Mouse (Mus musculus): ENCODE measurements at regions not wholly inside any gene's neighbourhood (a gene's known extent, or its start where the extent isn't known, plus 50 kb on each side); places are given as distances from the start of the nearest gene placed in this dataset.
"Not testable (repeated sequence)": the region's sequence is repeated elsewhere in the genome, so short reads cannot be mapped to it uniquely, and the experiment has no call there.

- ATAC-seq = no peak
Measured at GRCm38 (mm10) chr9:41429711-41430390, 268.4 kb upstream of the Ubash3b start.

DNA sequence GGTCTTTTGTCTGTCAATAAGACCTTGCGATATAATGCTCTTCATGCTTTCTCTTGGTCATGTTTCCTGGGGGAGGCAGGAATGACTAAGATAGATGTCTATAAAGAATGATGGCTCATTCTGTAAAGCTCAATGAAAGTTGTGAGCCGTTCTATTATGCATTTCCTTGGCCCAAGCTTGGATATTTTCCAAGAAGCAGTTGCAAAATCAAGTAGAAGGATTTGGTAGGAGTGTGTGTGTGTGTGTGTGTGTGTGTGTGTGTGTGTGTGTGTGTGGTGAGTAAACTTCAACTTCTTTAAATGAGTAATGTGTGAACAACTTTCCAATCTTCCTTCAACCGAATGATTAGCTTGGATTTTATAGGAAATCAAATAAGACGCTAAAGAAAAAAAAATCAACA is 267.7 kb upstream of the Ubash3b start:
- no peak for ATAC-seq

DNA sequence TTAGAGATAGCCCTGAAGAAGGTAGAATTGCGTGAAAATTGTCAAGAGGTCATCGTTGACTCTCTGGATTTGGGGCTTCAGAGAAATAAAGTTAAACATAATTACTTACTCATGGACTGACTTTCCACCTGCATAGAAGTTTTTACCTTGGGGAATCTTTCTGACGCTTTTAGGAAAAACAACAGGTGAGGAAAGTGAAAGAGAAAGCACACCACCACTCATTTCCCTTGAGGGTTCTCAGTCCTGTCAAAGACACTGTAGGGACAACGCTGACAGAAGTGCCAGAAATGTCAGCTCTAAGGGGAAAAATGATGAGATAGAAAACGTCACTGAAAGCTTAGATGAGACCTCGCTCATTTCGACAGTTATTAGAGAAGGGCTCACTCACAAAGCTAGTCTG is 265.2 kb upstream of the Ubash3b start:
- ATAC-seq = no peak

- ATAC-seq = no peak
Measured at GRCm38 (mm10) chr9:41425225-41425624, 263.7 kb upstream of the Ubash3b start.

- ATAC-seq = no peak
Measured at GRCm38 (mm10) chr9:41413791-41414190, 252.3 kb upstream of the Ubash3b start.

- not testable (repeated sequence) for ATAC-seq
Measured at GRCm38 (mm10) chr9:41413091-41413490, 251.6 kb upstream of the Ubash3b start.

- no peak for ATAC-seq
Measured at GRCm38 (mm10) chr9:41412174-41412757, 250.8 kb upstream of the Ubash3b start.

DNA sequence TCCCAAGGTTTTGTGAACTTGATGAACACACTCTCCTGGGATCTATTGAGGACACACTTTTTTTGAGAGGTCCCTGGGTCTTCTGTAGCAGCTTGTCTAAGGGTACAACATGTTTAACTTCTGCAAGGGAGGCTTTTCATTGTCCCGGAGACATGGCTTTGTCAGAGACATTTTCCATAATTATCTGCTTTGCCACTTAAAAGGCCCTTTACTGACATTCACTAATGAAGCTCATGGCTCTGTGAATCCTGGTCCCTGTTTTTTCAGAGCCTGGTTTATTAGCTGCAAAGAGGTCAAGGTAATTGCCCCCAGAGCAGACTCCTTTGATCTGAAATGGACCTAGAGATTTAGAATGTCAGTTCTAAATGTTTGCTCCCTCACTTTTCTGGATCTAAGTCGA is 246.8 kb upstream of the Ubash3b start:
- ATAC-seq = no peak

DNA sequence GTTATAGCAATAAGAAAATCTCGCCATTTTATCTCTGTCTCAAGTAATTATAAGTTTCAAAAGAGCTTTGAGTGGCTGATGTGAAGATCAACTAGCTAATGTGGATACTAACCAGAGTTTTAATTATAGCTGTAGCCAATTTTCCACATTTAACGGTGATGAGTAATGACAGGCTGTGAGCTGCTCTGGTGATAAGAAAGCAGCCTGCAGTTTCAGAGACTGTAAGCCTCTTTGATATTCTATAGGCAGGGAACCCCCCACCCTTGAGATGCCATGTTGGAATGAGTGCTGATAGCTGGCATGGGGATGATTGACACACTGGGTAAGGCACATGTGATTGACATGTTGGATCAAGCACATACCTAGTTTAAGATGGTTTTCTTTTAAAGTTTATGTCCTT is 245.6 kb upstream of the Ubash3b start:
- no peak for ATAC-seq

- no peak for ATAC-seq
Measured at GRCm38 (mm10) chr9:41402942-41403341, 241.4 kb upstream of the Ubash3b start.

DNA sequence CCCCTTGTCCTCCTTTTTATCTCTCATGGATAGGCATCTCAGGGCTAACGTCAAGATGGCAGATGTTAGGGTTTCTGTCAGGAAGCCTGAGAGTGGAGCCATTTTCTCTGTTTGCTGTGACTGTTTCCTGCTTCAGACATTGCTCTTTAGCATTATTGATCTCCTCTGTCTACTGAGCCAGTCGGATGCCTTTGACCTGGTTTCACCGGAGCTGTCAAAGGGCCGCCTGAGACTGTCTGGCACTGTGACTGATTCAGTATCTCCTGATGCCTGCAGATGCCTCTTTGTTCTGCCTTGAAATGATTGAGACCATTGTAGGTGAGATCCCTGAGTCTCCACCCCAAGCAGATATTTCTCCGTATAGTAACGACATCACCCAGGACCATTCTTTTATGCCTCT is 239.5 kb upstream of the Ubash3b start:
- ATAC-seq = no peak

- no peak for ATAC-seq
Measured at GRCm38 (mm10) chr9:41395471-41395870, 234.0 kb upstream of the Ubash3b start.

DNA sequence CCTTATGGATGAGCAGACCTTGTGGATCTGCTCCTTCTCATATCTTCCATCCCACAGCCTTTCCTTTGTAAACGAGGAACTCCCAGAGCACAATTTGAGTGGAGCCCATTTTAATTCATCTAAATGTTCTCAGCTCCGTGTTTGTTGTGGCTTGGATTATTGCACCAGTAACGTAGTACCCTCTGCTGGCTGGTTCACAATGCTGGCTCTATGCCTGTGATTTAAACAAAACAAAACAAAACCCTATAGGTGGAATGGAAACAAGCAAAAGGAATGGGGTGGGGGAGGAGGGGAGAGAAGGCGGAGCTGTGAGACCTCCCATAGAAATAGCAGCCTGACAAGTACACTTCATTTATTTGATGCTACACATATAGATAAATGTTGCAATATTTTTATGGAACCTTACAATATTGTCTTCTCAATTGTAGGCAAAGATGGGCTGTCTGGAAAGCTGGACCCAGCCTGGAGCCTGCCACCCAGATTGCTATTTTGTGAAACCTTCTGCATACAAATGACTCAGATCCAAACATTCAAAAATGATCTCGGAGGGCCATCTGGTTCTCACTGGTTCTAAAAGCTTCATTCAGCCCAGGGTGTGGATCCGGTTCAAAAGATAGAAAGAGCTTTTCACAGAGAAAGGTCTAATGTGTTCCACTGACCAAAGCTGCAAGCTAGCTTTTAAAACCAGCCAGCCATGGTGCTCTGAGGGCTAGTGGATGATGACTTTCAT is 230.3 kb upstream of the Ubash3b start:
- no peak for ATAC-seq

DNA sequence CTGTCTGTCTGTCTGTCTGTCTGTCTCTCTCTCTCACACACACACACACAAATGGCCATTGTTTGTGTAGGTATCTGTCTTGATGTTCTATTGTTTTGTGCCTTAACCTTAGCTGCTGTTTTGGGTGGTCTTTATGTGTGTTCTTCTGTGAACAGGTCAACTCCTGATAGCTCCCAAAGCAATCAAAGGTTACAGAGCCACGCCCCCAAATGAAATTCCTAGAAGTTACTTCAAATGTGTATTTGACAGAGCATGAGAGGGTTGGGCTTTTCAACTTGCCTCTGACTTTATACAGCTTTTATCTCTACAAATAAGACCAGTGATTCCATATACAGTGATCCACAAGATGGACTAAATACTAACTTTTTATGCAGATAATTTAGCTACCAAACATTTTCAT is 217.8 kb upstream of the Ubash3b start:
- no peak for ATAC-seq

GRCm38 (mm10) chr9:41378627-41379231 is 217.2 kb upstream of the Ubash3b start:
- ATAC-seq = no peak

- ATAC-seq = no peak
Measured at GRCm38 (mm10) chr9:41377701-41378626, 216.5 kb upstream of the Ubash3b start.

DNA sequence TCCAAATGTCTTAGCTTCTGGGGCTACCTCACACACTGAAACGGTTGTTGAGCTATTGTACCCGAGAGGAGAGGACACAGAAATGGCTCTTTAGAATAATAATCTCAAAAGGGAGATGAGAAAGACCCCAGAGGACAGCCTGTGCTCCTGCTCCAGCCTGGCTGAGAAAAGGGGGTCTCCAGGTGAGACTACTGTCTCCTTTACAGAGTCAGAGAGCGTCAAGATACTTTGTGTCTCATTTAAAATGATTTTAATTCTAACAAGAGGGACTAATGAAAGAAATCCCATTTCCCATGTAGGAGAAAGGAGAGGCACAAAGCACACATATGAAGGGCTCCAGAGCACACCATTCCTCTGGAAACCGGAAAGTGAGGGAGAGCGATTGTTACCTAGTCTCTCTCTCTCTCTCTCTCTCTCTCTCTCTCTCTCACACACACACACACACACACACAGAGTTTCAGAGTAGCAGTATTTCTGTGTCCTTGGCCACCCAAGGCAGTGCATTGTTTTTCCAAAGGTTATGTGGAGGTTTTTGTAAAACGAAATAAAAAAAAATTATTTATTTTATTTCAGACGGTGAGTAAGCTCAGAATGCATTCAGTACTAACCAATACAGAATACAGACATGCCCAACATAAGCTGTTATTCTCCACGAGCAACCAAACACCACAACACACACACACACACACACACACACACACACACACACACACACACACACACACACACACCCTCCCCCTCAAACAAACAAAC is 215.6 kb upstream of the Ubash3b start:
- no peak for ATAC-seq

DNA sequence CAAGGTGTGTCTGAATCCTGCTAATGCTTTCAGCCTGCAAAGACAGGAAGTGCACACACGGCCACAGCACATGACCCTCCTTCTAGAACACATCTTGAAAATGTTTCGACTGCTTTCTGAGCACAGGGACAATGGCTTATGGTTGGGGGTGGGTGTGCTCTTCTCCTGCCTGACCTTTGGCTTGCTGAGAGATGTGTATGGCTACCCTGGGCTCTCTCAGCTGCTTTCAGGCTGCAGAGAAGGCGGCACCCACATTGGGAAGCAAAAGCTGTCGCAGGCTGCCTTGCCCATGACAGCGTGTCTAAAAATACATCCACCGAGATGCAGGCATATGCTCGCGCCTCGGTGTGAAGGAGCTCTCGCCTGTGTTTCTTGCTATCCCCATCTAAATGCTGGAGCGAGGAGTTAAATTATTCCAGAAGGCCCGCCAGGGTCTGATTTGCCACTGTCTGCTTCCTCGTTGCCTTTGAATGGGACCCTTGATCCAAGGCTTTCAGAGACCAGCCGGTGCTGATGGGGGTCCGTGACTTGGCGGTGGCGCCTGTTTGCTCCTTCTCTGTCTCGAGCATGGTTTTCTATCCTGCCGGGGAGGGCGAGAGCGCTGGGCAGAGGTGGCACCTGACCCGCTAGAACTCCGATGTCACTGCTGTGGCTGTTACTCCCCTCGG is 214.6 kb upstream of the Ubash3b start:
- no peak for ATAC-seq

DNA sequence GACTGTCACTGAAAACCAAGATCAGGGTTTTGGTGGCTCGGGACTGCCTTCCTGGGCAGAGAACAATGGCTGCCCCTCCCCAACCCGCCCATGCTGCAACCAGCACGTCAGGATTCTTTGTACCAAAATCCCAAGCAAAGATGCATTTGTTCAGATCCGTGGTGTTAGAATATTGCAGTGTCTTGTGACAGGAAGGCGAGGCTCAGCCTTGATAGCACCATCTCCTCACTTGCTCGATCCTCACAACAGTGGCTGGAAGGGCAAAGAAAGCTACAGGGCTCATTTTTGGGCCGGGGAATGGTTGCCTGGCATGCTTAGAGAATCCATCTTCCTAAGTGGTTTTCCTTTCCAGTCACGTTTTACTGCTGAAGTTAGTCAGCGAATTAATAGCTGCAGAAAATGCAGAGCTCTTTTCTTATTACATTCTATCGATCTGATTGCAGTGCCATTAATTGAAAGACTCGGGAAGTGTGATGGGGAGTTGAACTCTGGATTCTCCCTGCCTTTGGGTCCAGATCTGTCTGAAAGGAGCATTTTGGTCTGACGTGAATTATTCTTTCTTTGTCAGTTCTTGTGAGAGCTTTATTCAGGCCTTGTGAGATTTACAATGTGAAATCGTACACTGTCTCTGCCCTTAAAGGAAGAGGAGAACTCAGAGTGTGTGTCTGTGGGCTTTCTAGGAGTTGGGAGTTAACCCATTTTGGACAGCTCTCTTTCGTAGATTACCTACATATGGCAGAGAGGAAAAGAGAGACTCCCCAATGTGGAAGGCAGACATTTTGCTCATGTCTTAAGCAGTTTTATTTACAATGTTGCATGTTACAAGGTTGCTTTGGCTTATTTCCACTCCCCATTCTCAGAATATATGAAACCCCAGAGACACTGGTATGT is 213.3 kb upstream of the Ubash3b start:
- no peak for ATAC-seq

- no peak for ATAC-seq
Measured at GRCm38 (mm10) chr9:41366405-41366804, 204.9 kb upstream of the Ubash3b start.

All from CD4-positive, CD25-positive, alpha-beta regulatory T cell, adult 4 months (primary cell).